Mouse (Mus musculus) small intestine, adult 2 months (tissue): ENCODE results near the gene Exoc6b. TPM values are rescaled to one million over a fixed set of nuclear protein-coding genes. Genes with fewer than 3 reads are reported as not detected.
A peak's percentile ranks its signal among the peaks of the same experiment; 100 is the strongest.

ENCODE experiments used
- H3K27ac ChIP-seq: fragments of 200-500 bp; 2 replicates; pipeline ENCODE4 v1.5.1; 2012; ENCODE audit warnings: low read depth, low read length, control low read depth, inconsistent platforms; ENCODE audit not compliant: insufficient read depth
- H3K27me3 ChIP-seq: fragments of 200-500 bp; 2 replicates; pipeline ENCODE4 v1.6.1; 2012; ENCODE audit warnings: mild to moderate bottlenecking, moderate library complexity, low read length, inconsistent platforms; ENCODE audit not compliant: control insufficient read depth, insufficient read depth
- H3K36me3 ChIP-seq: fragments of 200-500 bp; 2 replicates; pipeline ENCODE4 v1.6.1; 2012; ENCODE audit warnings: mild to moderate bottlenecking, low read length, control low read depth, inconsistent platforms; ENCODE audit not compliant: control insufficient read depth, insufficient read depth
- H3K4me1 ChIP-seq: fragments of 200-500 bp; 2 replicates; pipeline ENCODE4 v1.6.1; 2012; ENCODE audit warnings: low read length, inconsistent platforms, mixed read lengths; ENCODE audit not compliant: control insufficient read depth, insufficient read depth, insufficient read length
- H3K4me3 ChIP-seq: fragments of 200-500 bp; 2 replicates; pipeline ENCODE4 v1.5.1; 2012; ENCODE audit warnings: low read depth, mild to moderate bottlenecking, control low read depth, inconsistent platforms, low read length, moderate library complexity
- CTCF ChIP-seq: fragments of 200-500 bp; IDR thresholded peaks from 2 replicates; pipeline ENCODE4 v1.5.1; 2012; ENCODE audit warnings: low read depth, mild to moderate bottlenecking, control low read depth, inconsistent platforms, low read length, moderate library complexity, mixed read lengths; ENCODE audit not compliant: insufficient replicate concordance, insufficient read length; ENCODE audit errors: extremely low read depth
- POLR2A ChIP-seq: fragments of 200-500 bp; IDR thresholded peaks from 2 replicates; pipeline ENCODE4 v1.6.1; 2012; ENCODE audit warnings: low read depth, mild to moderate bottlenecking, control low read depth, inconsistent platforms, low read length, moderate library complexity
- WGBS: fragments of 180-500 bp; shearing (Covaris S2); methylation state at CpG from one replicate; pipeline ENCODE4 v1.1.7; 2018; 5-methylcytosine and 5-hydroxymethylcytosine counted together
- polyA plus RNA-seq: library from polyadenylated mRNA; depleted of rRNA; stranded (reverse); fragments of >200 nt; gene quantifications from 2 replicates; pipeline ENCODE4 v1.2.3, GENCODE M21; 2012

Gene Exoc6b
- polyA plus RNA-seq, 1 experiment, result 7.0 TPM

DNA sequence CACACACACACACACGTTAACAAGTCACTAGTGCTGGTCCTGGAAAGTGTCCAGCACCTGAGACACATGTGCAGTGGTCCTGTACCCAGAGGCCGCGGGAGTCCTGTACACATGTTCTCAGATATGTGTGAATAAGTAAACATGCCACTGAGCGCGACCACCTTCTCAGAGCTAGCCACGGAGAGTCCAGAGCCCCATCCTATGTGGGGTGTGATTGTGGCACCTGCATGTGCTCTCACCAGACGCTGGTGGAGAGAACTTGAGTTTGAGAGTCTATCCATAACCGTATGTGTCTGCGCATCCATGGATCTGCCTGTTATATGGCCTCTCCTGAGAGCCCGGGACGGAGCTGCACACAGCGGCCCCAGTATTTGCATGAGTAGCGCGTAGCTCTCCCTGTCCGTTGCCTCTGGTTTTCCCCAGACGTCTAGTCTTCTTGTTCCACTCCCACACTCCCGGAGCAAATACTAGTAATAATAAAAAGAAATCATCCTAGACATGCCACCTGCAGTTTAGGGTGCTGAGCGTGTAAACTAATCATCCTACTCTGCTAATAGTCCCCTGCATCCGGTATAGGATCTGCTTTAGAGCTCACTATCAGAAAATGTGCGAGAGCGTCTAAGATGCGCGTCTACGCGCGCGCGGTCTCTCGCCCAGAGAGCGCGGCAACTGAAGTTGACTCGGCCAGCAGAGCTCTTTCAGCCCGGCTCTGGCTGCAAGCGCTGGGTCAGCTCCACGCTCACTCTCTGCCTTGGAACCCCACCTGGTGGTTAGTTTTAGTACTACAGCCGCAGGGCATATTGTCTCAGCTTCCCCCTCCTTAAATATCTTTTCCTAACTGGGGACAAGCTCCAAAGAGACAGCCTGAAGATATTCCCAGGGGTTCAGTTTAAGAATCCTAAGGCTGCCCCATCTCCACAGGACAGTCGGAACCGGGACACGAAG lies 479.3 kb downstream of the Exoc6b start:
- WGBS, result 5% methylated on average over 39 of the region's 39 CpGs
- no peak for TF ChIP-seq POLR2A
- TF ChIP-seq CTCF, result peak; percentile 77
- H3K27ac ChIP-seq, result no peak overlapping the region
- H3K36me3 ChIP-seq, result no peaks in the 10 kb centered on the region
- peaks cover 14% of the 10 kb centered on the region for H3K4me1 ChIP-seq
- peaks cover 48% of the 10 kb centered on the region for H3K27me3 ChIP-seq
- H3K4me3 ChIP-seq, result no peak overlapping the region

DNA sequence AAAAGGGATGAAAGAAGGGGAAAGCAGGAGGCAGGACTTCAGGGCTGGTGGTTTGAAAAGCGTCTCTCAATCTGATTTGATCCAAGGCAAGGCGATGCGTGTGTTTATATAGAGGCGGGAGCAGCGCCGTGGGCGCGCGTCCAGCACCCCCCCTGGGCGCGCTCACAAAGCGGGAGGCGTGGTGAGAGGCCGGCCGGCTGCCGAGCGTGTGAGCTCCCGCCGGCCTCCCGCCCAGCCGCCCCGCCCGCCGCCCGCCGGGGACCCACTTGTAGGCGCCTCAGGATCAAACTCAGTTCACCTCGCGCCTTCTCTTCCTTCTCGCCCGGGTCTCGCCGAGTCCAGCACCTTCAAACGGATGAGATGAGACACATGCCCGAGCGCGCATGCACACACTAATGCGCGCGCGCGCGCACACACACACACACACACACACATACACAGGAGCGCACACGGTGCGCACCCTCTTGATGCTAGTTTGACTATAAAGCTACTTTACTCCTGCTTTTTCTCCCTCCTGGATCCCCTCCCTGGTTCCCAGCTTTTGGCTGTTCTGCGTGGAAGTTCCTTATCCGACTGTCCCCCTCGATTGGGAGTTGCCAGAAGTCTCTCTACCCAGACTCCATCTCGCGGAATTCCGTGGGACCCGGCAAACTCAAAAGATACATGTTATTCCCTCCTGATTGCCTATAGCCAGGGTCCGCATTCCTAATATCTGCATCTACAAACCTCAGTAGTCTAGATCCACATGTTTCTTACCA lies 480.2 kb downstream of the Exoc6b start:
- TF ChIP-seq POLR2A (no peak), CTCF (no peak)
- Histone ChIP-seq H3K36me3 (no peaks in the 10 kb centered on the region), H3K27me3 (peaks cover 57% of the 10 kb centered on the region), H3K4me3 (peak overlapping the region; percentile 59), H3K27ac (no peak overlapping the region), H3K4me1 (peaks cover 16% of the 10 kb centered on the region)
- WGBS, result 2% methylated on average over 54 of the region's 54 CpGs

GRCm38 (mm10) chr6:84588221-84588894 lies 481.0 kb downstream of the Exoc6b start:
- under 1% methylated on average over 41 of the region's 41 CpGs for WGBS
- no peak overlapping the region for H3K27ac ChIP-seq
- no peaks in the 10 kb centered on the region for H3K36me3 ChIP-seq
- TF ChIP-seq POLR2A (no peak), CTCF (no peak)
- H3K4me1 ChIP-seq, result peaks cover 16% of the 10 kb centered on the region
- peak overlapping the region; percentile 59 for H3K4me3 ChIP-seq
- peaks cover 64% of the 10 kb centered on the region for H3K27me3 ChIP-seq

GRCm38 (mm10) chr6:84587471-84588101 lies 481.7 kb downstream of the Exoc6b start:
- peaks cover 70% of the 10 kb centered on the region for H3K27me3 ChIP-seq
- under 1% methylated on average over 51 of the region's 51 CpGs for WGBS

DNA sequence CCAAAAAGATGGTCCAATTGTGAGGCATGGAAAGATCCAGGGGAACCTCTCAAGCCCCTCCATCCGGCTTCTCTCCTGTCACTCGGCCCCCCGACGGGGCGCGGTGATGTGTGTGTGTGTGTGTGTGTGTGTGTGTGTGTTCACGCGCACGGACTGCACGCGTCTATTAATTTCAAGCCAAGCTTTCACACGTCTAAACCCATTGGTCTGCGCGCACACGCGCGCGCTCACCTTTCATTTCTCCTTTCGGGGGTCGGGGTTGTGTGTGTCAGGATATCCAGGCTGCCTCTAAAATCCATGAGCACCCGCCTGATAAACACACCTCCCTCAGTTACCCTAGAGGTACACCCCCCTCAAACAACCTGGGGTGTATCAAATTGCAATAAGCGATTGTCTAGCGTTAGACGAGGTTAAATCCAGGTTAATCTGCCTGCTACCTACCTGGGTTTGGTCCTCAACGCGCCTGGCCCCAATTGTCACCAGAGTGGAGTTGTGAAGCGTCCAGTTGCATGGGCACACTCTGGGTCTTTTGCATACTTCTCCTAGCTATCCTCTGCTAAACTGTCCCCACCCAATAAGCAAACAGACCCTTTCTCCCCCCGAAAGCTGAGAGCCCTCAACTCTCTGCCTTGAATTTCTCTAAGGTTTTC lies 482.6 kb downstream of the Exoc6b start:
- WGBS, result 6% methylated on average over 28 of the region's 28 CpGs
- no peaks in the 10 kb centered on the region for H3K36me3 ChIP-seq
- peaks cover 16% of the 10 kb centered on the region for H3K4me1 ChIP-seq
- TF ChIP-seq POLR2A (no peak), CTCF (no peak)
- H3K27me3 ChIP-seq, result peaks cover 75% of the 10 kb centered on the region
- H3K27ac ChIP-seq, result no peak overlapping the region
- H3K4me3 ChIP-seq, result peak overlapping the region; percentile 39

More at GRCm38 (mm10) chr6:84587471-84588101, 481.7 kb downstream of the Exoc6b start:
- Histone ChIP-seq H3K4me3 (peak overlapping the region; percentile 59), H3K4me1 (peaks cover 16% of the 10 kb centered on the region), H3K36me3 (no peaks in the 10 kb centered on the region), H3K27ac (no peak overlapping the region)
- TF ChIP-seq POLR2A (no peak), CTCF (no peak)

DNA sequence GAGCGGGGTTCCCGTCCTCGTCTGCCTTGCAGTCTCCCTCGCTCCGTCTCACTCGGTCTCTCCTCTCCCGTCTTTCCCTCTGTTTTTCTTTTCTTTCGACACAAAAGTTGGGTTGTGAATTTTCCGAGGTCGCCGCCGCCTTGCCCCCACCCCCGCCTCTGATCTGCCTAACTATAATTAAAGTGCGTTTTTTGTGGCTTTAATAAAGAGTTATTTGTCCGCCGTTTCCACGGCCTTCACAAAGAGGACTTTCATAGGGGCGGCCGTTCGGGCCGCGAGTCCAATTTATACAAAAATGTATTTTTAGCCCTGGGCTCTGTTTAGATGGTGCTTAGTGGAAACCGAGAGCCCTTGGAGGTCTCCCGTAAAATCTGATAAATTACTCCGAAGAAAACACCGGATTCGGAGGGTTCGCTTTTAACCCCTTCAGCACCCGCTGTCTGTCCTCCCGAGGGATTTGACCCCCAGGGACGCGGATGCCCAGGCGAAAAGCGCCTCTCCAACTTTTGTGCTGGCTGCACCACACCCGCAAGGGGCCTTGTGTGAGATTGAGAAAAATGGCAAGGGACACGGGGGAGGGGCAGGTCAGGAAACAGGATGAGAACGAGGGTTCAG lies 483.5 kb downstream of the Exoc6b start:
- Histone ChIP-seq H3K36me3 (no peaks in the 10 kb centered on the region), H3K27me3 (peaks cover 81% of the 10 kb centered on the region), H3K27ac (no peak overlapping the region), H3K4me3 (peak overlapping the region; percentile 51), H3K4me1 (peaks cover 13% of the 10 kb centered on the region)
- TF ChIP-seq POLR2A (no peak), CTCF (no peak)
- WGBS, result 2% methylated on average over 37 of the region's 37 CpGs
